Mouse (Mus musculus) 3134 (cell line): ENCODE measurements at regions not wholly inside any gene's neighbourhood (a gene's known extent, or its start where the extent isn't known, plus 50 kb on each side); places are given as distances from the start of the nearest gene placed in this dataset.

Experiments
- DNase-seq: peaks from one replicate; pipeline ENCODE4 v3.0.0-alpha.2; 2011; ENCODE audit warnings: low spot score; ENCODE audit not compliant: insufficient read length; ENCODE audit errors: extremely low read depth

DNA sequence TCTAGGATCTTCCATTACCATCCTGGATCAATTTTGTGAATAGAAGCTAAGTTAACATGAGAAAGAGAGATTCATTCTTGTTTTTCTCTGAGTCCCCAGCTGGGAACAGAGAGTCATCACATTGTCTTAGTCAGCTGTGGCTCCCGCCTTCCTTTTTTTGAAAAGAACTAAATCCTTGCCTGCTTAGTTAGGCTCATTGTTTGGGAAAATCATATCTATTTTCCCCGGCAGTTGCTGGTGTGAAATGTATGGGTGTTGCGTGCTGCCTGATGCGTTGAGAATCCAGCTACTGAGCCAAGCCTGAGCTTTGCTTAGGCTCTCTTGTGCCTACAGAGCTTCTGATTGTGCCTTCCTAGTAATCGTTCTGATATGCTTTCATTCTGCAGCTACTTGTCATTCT, 66.3 kb downstream of the Fam50b start:
- no peak for DNase-seq

DNA sequence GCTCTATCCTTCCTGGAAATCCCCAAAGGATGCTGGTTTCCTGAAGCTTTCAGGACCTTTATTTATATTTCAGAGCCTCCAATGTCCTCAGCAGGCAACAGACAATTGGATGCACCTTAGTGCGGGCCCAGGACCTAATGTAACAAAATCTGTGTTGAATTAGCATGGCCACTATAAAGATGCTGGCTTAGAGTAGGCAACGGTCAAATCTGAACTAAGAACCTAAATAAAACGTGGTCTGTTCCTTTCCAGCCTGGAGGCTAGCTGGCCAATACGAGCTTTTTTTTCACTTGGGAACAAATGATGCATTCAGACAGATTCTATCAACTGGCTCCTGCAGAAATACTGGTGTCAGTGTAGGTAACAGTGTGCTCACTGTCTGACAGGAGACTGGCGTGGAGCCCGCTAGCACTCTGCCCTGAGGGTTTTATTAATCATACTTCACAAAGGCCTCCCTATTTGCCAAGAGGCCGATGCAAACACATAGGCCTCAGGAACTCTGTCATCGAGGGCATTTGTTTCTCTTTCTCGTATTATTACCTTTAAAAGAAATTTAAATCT, 68.5 kb upstream of the Prpf4b start:
- DNase-seq: peak; percentile 54

DNA sequence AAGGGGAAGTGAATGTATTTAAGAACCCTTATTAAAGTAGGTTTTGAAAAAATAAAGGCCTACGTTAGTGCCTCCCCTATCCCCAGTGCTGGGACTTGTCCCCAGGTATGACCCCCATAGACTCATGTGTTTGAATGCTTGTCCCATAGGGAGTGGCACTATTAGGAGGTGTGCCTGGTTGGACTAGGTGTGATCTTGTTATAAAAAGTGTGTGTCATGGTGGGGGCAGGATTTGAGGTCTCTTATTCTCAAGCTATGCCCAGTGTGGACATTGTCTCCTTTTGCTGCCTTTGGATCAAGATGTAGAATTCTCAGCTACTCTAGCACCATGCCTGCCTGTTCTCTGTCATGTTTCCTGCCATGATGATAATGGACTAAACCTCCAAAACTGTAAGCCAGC, 65.6 kb upstream of the Prpf4b start:
- no peak for DNase-seq

DNA sequence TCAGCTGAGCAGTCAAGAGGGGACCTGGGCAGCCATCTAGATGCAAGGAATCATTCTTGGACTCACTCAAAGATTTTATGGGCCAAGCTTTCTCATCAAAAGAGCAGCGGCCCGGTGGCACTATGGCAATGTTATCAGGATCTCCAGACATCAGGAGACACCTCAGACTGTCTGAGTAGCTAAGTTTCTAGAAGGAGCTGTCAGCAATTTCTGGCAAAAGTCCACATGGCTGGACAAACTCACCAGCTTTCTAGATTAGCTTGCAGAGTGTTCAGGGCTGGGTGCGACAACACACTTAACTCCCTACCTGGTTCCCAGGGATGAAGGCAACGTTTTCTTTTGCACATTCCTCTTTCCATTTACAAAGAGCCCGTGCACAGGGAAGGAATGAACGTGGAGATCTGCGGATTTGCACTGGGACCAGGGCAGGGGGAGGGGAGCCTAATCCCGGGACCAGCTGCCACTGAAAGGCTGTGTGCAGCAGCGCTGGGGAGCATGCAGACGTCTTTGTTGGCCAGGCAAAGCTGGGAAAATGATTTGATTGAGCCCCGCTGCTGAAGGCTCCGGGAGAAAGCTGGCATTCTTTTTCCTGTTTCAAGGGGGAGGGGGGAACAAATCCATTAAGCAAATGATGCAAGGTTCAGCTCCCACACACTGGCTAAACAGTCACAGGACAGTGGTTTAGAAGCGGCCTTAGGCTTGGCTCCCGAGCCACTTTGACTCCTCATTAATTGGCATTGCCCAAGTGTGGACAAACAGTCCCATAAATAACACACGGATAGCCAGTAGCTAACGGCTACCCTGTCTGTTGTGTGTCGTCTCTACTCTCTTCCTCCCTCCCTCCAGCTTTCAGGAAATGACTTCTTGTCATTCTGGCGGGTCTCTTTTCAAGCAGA, 60.7 kb upstream of the Prpf4b start:
- DNase-seq: no peak

DNA sequence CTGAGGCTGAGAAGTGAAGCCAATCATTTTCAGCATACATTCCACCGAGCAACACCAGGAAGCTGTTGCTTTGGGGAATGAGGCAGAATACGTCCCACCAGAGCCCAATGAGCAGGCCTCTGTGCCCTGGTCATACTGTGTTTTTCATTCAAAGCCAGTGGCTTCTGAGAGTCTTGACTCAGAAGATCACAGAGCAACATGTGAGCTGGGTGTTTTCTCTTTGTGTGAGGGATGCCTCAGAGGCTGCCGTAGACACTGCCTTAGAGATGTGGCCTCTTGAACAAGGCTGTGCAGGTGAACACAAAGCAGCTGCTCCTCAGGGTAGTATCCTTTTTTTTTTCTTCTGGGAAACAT, 60.1 kb upstream of the Prpf4b start:
- no peak for DNase-seq

DNA sequence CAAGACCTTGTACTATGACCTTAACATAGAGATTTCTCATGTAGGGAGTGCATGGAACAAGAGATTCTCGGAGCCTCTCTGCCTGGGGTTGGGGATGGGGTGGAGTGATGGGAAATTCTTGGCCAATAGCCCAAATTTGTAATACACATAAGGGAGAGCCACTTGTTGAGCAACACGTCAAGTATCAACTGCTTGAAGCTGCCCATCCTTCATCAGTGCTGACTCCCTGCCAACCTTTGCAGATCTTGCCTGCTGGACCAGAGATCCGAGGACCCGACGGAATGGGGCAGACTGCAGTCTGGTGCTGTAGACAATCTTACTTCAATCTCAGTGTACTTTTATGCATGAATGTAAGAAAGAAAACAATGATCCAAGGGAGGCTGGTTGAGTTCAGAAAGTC, 56.9 kb upstream of the Prpf4b start:
- no peak for DNase-seq

DNA sequence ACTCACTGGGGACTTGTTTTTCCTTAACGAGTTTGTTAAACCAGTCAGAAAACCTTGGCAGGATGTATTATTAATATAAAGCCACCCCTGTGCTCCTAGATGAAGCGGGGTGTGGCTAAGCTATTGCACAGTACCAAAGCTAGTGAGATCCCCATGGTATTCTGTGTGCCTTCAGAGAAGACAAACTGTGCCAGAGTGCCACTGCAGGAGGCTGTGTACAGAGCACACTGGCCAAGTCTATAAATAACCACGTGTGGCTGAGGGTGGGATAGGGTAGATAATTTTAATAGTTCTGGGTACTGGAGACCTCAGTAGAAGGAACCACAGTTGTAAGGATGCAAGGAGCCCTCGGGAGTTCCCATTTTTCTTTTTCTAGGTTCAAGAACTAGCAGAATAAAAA, 54.7 kb upstream of the Prpf4b start:
- no peak for DNase-seq

DNA sequence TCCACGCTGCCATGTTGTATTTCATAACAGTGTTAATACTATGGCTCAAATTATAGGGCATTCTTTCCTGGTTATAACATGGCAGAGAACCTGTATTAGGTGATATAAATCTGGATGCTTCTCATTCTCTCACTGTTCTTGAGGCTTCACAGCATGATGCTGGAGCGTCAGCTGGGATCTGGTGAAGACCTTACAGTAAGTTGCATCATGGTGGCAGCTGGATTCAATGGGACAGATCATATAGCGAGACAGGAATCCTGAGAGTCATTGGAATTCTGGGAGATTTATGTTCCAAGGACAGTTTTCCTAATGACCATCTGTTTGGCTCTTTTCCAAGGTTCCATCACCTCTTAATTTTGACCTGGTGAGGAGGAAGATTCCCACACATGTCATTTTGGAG, 53.2 kb upstream of the Prpf4b start:
- no peak for DNase-seq

DNA sequence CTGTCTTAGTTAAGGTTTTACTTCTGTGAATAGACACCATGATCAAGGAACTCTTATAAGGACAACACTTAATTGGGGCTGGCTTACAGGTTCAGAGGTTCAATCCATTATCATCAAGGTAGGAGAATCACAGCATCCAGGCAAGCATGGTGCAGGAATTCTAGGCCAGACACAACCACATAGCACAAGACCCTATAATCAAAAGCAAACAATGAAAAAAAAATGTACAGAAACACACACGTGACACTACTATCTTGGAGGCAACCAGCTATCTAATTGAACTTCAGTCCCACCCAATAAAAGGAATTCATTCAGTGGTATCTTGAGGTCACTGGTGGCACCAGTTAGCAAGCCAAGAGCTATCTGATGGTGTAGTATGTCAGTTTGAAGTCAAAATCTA, 50.9 kb upstream of the Prpf4b start:
- no peak for DNase-seq
